In the genomic region with DNA sequence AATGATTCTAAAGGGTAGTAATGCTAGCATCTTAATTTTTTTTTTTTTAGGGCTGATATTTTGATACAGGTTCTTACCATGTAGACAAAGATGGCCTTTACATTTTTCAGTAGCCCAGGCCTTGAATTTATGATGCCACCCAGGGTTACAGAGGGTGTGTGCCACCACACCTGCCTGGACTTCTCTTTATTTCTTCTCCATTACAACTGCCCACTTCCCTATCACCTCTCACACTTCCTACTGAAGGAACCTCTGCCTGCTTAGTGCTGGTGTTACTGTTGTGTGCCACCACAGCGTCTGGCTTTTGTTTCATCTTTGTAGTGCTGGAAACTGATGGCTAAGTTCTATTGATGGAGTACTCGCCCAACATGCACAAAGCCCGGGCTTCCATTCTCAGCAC, we compare ENCODE assay signal across 22 mouse cellular contexts. TPM values are rescaled to one million over a fixed set of nuclear protein-coding genes. Genes with fewer than 3 reads are reported as not detected.
DNase-seq lines count a peak whose midpoint lies in the region; ATAC-seq lines count a peak whose summit lies in the region.
"Had no signal": no experiment of that assay in that cellular context is flagged by ENCODE, and none has a peak within 500 bp of the region (broad histone marks: within the 10 kb centered on the region; RNA-seq: fewer than 3 reads in every experiment).

No protein-coding gene starts in this region.

- ATAC-seq in common myeloid progenitor, adult 5-6 weeks (replicated peaks; ENCODE audit: low read depth, poor library complexity, severe bottlenecking): peak; percentile 58; the same call in 1 of the 2 replicates
- peak; percentile 93 for ATAC-seq in megakaryocyte, adult 5-6 weeks (ENCODE audit: poor library complexity, severe bottlenecking)
- ATAC-seq in monocyte, adult 5-6 weeks (replicated peaks; ENCODE audit: insufficient number of reproducible peaks, low FRiP score, low TSS enrichment, poor library complexity, severe bottlenecking): peak; percentile 67; the same call in 1 of the 2 replicates
- ATAC-seq: activated CD4-positive, CD25-positive, alpha-beta regulatory T cell, adult 4 months; CD4-positive, CD25-positive, alpha-beta regulatory T cell, adult 4 months; forebrain, embryonic 14.5 days; forebrain, embryonic 16.5 days; Patski had no signal

- DNase-seq in A20 (ENCODE audit: low read depth, low spot score): peak; percentile 23
- DNase-seq in spleen, adult 18-20 months: no peak
- no peak for DNase-seq in embryo, embryonic 9.5 days (ENCODE audit: extremely low spot score)
- DNase-seq in layer of hippocampus, postnatal 25 days (ENCODE audit: extremely low spot score in 1 of 2, low spot score in 1 of 2): no peak
- DNase-seq: adrenal gland, postnatal 10 days; adrenal gland, postnatal 25 days; B cell, adult 2 months; cerebellum, adult 11 months; cerebellum, adult 18-20 months; cerebellum, adult 8-10 months; cerebellum, adult 9-11 months; cerebellum, postnatal 14 days; cerebellum, postnatal 36 days had no signal

RNA-seq across cellular contexts. Expression of a gene that starts 6.5 kb away (rescaled TPM):
- total RNA-seq in common myeloid progenitor, adult 5-6 weeks (2017): not detected in 2 replicates
- total RNA-seq in megakaryocyte, adult 5-6 weeks (2015): not detected in 2 replicates
- 0.04 TPM in 1 of 2 replicates, not detected in the other for total RNA-seq in megakaryocyte, adult 5-6 weeks (2017)
- total RNA-seq in monocyte, adult 5-6 weeks (2017): not detected in 3 replicates
- not detected for total RNA-seq in layer of hippocampus, postnatal 25 days (2021)
- total RNA-seq: adrenal gland, adult 18-20 months; adrenal gland, postnatal 25 days had no signal

RNA-seq across cellular contexts. Expression of a gene that starts 9.5 kb away (rescaled TPM):
- not detected in 2 replicates for total RNA-seq in common myeloid progenitor, adult 5-6 weeks (2017)
- not detected in 2 replicates for total RNA-seq in megakaryocyte, adult 5-6 weeks (2015)
- not detected in 2 replicates for total RNA-seq in megakaryocyte, adult 5-6 weeks (2017)
- not detected in 3 replicates for total RNA-seq in monocyte, adult 5-6 weeks (2017)
- total RNA-seq in layer of hippocampus, postnatal 25 days (2021): not detected
- total RNA-seq: adrenal gland, adult 18-20 months; adrenal gland, postnatal 25 days had no signal

RNA-seq across cellular contexts. Expression of a gene that starts 18.9 kb away (rescaled TPM):
- total RNA-seq in common myeloid progenitor, adult 5-6 weeks (2017): not detected in 2 replicates
- not detected in 2 replicates for total RNA-seq in megakaryocyte, adult 5-6 weeks (2015)
- total RNA-seq in megakaryocyte, adult 5-6 weeks (2017): not detected in 2 replicates
- total RNA-seq in monocyte, adult 5-6 weeks (2017): not detected in 3 replicates
- 1 to 10 TPM; 2.1 to 3.3 TPM for total RNA-seq in layer of hippocampus, postnatal 25 days (2021)

RNA-seq across cellular contexts. Expression of a gene that starts 19.4 kb away (rescaled TPM):
- total RNA-seq in common myeloid progenitor, adult 5-6 weeks (2017): 46.5 and 126 TPM in 2 replicates
- total RNA-seq in megakaryocyte, adult 5-6 weeks (2015): 87.2 and 101 TPM in 2 replicates
- 30.6 and 41.3 TPM in 2 replicates for total RNA-seq in megakaryocyte, adult 5-6 weeks (2017)
- total RNA-seq in monocyte, adult 5-6 weeks (2017): 32.1 to 81.2 TPM (median 33.7 TPM) in 3 replicates
- 100 to 1,000 TPM; 153 to 200 TPM for total RNA-seq in layer of hippocampus, postnatal 25 days (2021)

RNA-seq across cellular contexts. Expression of a gene that starts 39.0 kb away (rescaled TPM):
- 13.6 and 24.3 TPM in 2 replicates for total RNA-seq in common myeloid progenitor, adult 5-6 weeks (2017)
- total RNA-seq in megakaryocyte, adult 5-6 weeks (2015): 135 and 138 TPM in 2 replicates
- total RNA-seq in megakaryocyte, adult 5-6 weeks (2017): 96.8 and 108 TPM in 2 replicates
- total RNA-seq in monocyte, adult 5-6 weeks (2017): 101 to 125 TPM (median 109 TPM) in 3 replicates
- total RNA-seq in layer of hippocampus, postnatal 25 days (2021): 1 to 10 TPM in 1 of 2 experiments, under 1 TPM in 1; 0.89 to 1.1 TPM
